Mouse (Mus musculus): ENCODE measurements at regions not wholly inside any gene's neighbourhood (a gene's known extent, or its start where the extent isn't known, plus 50 kb on each side); places are given as distances from the start of the nearest gene placed in this dataset.

GRCm38 (mm10) chr3:37965221-37965620, 240.9 kb upstream of the Gm5148 start:
- no peak for DNase-seq

- DNase-seq = no peak
Measured at GRCm38 (mm10) chr3:37964083-37964482, 239.8 kb upstream of the Gm5148 start.

DNA sequence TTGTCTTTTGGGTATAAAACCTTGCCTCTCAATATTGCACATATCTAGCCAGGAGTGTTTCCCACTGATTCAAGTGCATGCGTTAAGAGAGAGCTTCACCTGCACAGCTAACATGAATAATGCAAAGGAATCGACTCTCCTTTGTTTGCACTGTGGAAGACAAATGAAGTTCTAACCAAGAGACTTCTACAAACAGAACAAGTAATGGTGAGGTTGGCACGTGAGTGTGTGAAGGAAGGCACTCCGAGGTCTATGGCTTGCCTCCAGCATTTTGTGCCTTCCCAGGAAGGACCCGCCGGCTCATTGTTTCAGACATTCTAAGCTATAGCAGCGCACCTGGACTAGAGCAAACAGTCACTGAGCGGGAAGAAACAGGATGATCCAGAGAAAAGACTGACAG, 238.5 kb upstream of the Gm5148 start:
- DNase-seq = no peak

DNA sequence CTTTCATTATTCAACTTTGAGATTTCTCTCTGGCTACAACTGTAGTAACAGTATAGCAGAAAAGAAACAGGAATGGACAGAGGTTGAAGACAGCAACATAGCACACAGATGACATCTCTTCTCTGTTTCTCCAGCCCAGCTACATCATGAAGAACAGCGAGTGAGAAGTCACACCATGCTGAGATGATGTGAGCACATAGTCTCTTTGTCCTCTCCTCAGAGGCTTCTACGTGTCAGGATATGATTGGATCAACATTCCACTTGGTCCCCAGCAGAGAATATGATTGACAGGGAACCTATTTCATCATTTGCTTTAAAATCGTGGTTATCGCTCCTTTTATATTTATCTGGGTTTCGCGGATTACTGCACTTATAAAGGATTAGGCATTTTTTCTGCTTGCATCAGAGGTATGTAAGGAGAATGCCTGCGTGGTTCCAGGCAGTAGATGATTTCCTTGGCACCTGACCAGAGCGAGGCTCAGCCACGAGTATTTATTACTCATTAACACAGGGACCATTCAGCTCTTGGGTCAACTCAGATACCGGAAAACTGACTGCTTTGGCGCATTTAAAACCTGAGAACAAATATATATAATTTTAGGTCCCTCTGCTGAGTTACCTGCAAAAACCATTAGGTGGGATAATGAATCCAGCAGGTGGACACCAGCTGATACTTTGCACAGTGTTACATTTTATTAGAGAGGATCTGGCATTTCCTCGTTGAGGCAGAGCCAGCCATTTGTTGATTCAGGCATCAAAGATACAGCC, 237.9 kb upstream of the Gm5148 start:
- no peak for DNase-seq

- DNase-seq = no peak
Measured at GRCm38 (mm10) chr3:37958361-37958978, 234.2 kb upstream of the Gm5148 start.

DNA sequence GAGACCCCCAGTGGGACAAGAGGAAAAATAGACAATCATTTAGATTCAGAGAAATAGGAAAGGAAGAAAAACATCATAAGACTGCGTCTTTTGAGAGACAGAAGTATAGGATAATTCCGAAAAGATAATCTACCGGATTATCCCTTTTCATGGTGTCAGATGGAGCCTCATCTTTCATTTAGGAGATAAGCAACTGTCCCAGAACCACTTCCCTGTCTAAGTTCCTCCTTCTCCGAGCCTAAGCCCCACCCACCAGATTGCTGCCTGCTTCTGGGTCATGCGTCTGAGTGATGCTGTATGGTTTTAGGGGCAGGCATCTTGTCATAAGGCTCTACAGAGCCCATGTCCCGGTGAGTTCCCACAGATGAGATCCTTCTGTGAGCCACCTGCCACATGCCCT, 232.3 kb upstream of the Gm5148 start:
- no peak for DNase-seq

DNA sequence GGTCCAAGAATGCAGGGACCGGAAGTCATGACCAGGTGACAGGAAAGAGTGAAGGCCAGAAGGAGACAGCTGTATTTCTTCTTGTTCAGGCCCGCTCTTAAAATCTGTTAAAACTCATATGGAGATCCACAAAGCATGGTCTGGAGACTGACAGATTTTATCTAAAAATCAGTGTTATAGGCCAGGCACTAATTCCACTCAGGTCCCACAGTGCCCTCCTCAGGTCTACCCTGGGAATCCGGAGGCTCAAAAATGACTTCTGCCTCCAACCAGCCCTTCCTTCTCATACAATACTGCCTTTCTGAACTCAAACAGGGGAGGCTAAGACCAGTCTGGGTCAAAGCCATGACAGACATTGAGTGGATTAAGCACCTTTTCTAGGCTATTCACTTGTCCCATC, 228.6 kb upstream of the Gm5148 start:
- peak; percentile 22 for DNase-seq

- no peak for DNase-seq
Measured at GRCm38 (mm10) chr3:37952251-37952650, 228.0 kb upstream of the Gm5148 start.

DNA sequence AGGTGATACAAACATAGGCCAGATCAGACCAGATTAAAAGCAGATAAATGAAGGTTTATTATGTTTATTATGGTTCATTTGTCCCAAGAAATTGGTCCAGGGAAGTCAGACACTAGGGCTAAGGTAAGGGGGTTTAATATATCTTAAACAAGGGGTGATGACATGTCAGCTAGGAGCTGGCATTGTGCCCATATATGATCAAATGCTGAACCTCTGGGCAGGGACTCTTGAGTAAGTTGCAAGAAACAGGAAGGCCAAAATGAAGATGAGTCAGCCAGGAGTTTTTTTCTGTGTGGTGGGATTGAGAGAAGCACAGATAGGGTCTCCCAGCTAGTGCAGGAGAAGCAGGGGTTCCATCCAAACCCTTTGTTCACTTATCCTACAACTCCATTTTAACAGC, 219.4 kb upstream of the Gm5148 start:
- no peak for DNase-seq

DNA sequence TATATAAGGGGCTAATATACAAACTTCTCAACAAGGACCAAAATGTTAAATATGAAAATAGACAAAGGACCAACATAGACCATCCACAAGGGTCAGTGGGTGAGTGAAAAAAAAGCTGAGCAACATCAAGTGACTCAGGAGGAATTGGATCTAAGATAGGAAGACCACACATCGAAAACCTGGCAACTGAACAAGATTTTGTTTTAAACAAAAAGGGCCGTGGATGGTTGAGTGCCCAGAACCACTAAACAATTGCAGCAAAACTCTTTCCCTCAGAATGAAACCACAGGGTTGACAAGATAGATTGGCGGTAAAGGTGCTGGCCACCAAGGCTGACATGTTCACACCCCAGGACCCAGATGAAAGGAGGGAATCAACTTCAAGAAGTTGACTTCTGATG, 215.7 kb upstream of the Gm5148 start:
- no peak for DNase-seq

DNA sequence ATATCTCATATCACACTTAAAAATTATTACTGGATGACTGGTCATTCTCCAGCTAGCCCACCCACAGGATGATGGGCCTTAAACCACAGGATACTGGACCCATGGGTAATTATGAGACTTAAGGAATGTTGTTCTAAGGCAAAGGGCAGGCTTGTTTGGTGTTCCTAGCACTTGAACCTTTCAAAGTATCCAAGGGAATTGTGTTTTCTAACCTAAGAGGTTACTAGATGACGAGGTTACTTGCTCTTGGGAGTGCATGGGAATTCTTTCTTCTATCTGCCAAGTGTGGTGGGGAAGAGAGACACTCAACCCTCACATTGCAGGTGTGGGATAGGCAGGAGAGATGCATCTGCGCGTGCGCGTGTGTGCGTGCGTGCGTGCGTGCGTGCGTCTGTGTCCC, 214.6 kb upstream of the Gm5148 start:
- no peak for DNase-seq

GRCm38 (mm10) chr3:37938284-37938596, 213.9 kb upstream of the Gm5148 start:
- DNase-seq = peak; percentile 18

- DNase-seq = peak; percentile 27
Measured at GRCm38 (mm10) chr3:37937381-37938283, 213.3 kb upstream of the Gm5148 start.

DNA sequence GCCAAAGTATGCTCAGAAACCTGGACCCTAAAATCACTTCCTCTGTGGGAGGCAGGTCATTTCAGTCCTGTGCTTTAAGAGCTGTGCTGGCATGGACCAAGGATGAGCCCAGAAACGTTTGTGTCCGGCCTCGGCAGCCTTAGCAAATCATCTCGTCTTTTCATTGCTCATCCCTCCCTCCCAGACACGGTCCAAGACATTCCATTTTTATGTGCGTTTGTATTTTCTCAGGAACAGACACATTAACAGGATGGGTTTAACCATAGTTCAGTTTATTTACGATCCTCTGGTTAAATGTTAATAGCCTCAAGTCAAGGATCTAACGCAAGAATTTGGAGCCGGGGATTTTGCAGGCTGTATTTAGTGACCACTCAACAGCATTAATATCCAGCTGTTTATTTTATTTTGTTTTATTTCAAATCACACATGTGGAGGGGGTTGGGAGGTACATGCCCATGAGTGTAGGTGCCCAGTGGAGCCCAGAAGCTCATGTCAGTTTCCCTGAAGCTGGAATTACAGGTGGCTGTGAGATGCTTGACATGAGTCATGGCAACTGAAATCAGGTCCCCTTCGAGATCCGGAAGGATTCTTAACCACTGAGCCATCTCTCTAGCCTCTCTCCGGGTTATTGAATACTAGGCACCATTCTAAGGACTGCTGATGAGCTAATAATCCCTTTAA, 212.1 kb upstream of the Gm5148 start:
- DNase-seq = no peak

- peak; percentile 25 for DNase-seq
Measured at GRCm38 (mm10) chr3:37934905-37935708, 210.8 kb upstream of the Gm5148 start.

- DNase-seq = no peak
Measured at GRCm38 (mm10) chr3:37934236-37934635, 209.9 kb upstream of the Gm5148 start.

- no peak for DNase-seq
Measured at GRCm38 (mm10) chr3:37928731-37929130, 204.4 kb upstream of the Gm5148 start.

- DNase-seq = no peak
Measured at GRCm38 (mm10) chr3:37919450-37920156, 195.3 kb upstream of the Gm5148 start.

DNA sequence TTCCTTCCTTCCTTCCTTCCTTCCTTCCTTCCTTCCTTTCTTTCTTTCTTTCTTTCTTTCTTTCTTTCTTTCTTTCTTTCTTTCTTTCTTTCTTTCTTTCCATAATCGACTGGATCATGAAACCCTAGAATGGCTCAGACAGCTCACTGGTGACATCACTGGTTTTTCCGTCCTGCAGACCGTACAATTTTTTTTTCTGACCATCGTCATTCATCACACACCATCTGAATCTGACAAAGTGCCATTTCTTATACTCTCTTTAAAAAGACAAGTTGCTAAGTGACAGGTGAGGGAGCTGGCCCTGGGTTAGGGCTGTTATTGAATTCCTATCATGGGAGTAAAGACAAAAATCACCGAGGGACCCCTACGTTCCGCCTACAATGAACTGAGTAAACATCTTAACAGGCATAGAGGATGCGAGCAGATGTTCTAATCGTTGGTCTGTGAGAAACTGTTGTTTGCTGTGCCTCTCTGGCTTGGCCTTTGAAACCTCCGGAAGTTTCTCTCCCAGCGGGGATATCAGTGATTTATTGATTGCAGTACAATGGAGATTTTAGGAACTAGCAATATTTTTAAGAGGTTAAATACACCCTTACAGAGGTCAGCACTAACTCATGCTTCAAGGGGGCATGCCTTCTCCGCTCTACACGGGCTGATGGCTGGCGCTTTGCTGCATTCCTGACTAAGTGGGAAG, 192.6 kb upstream of the Gm5148 start:
- DNase-seq = no peak

GRCm38 (mm10) chr3:37916281-37916680, 192.0 kb upstream of the Gm5148 start:
- no peak for DNase-seq

All from gastrocnemius, postnatal 25 days (tissue).